Mouse (Mus musculus) heart, postnatal 0 days (tissue): ENCODE data around the gene Chrd.

Experiments used
- CTCF ChIP-seq: IDR thresholded peaks from 2 replicates; pipeline ENCODE4 v1.5.1; 2016; ENCODE audit warnings: antibody characterized with exemption, control low read depth, low read depth
- EP300 ChIP-seq: IDR thresholded peaks from 2 replicates; pipeline ENCODE4 v1.6.1; 2016; ENCODE audit warnings: antibody characterized with exemption, low read depth

DNA sequence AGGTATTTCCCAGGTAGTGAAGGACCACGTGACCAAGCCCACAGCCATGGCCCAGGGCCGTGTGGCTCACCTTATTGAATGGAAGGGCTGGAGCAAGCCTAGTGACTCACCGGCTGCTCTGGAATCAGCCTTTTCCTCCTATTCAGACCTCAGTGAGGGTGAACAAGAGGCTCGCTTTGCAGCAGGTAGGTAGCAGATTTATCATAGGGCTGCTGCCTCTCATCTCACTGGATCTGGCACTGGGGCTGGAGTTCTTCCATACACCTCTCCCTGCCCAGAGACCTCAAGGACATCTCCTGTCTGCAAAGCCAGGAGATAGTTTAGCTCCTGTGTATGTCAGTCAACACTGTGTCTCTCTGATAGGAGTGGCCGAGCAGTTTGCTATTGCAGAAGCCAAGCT is 33.7 kb upstream of the Chrd start:
- TF ChIP-seq CTCF: no peak
- no peak for TF ChIP-seq EP300
